Mouse (Mus musculus): ENCODE measurements around the gene Akt3. TPM values are rescaled to one million over a fixed set of nuclear protein-coding genes. Genes with fewer than 3 reads are reported as not detected.

Akt3 gene
- polyA plus RNA-seq, 1 experiment, result 1.0 TPM

- WGBS, result 15% methylated on average over 3 of the region's 3 CpGs
- Histone ChIP-seq H3K27me3 (ENCODE audit: control insufficient read depth, insufficient read depth, low read length) (no peaks in the 10 kb centered on the region), H3K4me3 (ENCODE audit: low read depth, low read length) (no peak overlapping the region), H3K36me3 (ENCODE audit: control insufficient read depth, insufficient read depth, low read length) (no peaks in the 10 kb centered on the region), H3K4me1 (ENCODE audit: control insufficient read depth, insufficient read depth, insufficient read length, low read length) (no peaks in the 10 kb centered on the region), H3K27ac (ENCODE audit: insufficient read depth, low read depth, low read length) (no peak overlapping the region)
- TF ChIP-seq POLR2A (IDR thresholded peaks at IDR 0.05; ENCODE audit: low read depth, low read length) (no peak), CTCF (IDR thresholded peaks at IDR 0.05; ENCODE audit: extremely low read depth, insufficient read length, insufficient replicate concordance, low read depth, low read length) (no peak)
These were observed 69.3 kb downstream of the Akt3 start for GRCm38 (mm10) chr1:177188708-177189107.

DNA sequence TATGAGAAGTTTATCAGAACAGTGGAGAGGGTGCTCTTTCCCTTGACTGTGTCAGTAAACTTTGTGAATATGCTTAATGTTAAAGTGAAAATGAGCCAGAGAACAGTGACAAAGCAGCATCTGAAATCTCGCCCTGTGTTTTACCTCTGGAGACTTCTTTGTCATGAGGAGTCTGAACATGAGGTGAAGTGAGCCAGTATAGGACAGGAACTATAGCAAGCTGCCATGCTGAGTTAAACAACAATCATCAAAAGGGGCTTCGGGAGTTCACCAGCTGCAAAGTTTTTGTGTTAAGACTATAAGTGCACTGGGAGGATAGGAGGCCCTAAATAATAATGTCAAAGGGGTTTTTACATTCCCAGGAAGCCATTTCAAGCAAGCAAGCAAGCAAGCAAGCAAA lies 71.3 kb downstream of the Akt3 start:
- H3K36me3 ChIP-seq (ENCODE audit: control insufficient read depth, insufficient read depth, low read length), result no peaks in the 10 kb centered on the region
- no peaks in the 10 kb centered on the region for H3K4me1 ChIP-seq (ENCODE audit: control insufficient read depth, insufficient read depth, insufficient read length, low read length)
- H3K27me3 ChIP-seq (ENCODE audit: control insufficient read depth, insufficient read depth, low read length), result no peaks in the 10 kb centered on the region
- no peak overlapping the region for H3K27ac ChIP-seq (ENCODE audit: insufficient read depth, low read depth, low read length)
- TF ChIP-seq POLR2A (IDR thresholded peaks at IDR 0.05; ENCODE audit: low read depth, low read length) (no peak), CTCF (IDR thresholded peaks at IDR 0.05; ENCODE audit: extremely low read depth, insufficient read length, insufficient replicate concordance, low read depth, low read length) (no peak)
- 74% methylated on average over 2 of the region's 2 CpGs for WGBS
- no peak overlapping the region for H3K4me3 ChIP-seq (ENCODE audit: low read depth, low read length)

GRCm38 (mm10) chr1:177179635-177180034 lies 78.4 kb downstream of the Akt3 start:
- H3K27ac ChIP-seq (ENCODE audit: insufficient read depth, low read depth, low read length), result no peak overlapping the region
- TF ChIP-seq CTCF (IDR thresholded peaks at IDR 0.05; ENCODE audit: extremely low read depth, insufficient read length, insufficient replicate concordance, low read depth, low read length), result no peak
- no peak for TF ChIP-seq POLR2A (IDR thresholded peaks at IDR 0.05; ENCODE audit: low read depth, low read length)
- H3K4me3 ChIP-seq (ENCODE audit: low read depth, low read length), result no peak overlapping the region
- H3K36me3 ChIP-seq (ENCODE audit: control insufficient read depth, insufficient read depth, low read length), result no peaks in the 10 kb centered on the region
- no peaks in the 10 kb centered on the region for H3K27me3 ChIP-seq (ENCODE audit: control insufficient read depth, insufficient read depth, low read length)
- no peaks in the 10 kb centered on the region for H3K4me1 ChIP-seq (ENCODE audit: control insufficient read depth, insufficient read depth, insufficient read length, low read length)
- WGBS, result 74% methylated on average over 2 of the region's 2 CpGs

DNA sequence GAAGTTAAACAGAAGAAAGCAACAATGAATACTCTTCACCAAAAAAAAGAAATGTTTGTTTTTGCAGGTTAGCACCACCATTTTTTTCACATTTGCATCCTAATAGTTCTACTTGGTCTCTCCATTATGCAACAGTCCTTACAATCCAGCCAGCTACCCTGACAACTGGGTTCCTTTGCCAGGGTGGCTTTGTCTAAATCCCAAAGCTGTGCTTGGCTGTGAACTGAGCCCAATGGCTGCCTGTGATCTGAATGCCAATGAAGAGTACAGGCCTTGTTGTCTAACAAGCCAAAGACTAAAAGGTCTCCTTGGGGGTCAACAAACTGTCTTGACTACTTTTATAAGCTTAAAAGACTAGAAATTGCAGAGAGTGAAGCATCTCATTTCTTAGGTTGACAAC lies 82.6 kb downstream of the Akt3 start:
- H3K4me1 ChIP-seq (ENCODE audit: control insufficient read depth, insufficient read depth, insufficient read length, low read length), result no peaks in the 10 kb centered on the region
- H3K27ac ChIP-seq (ENCODE audit: insufficient read depth, low read depth, low read length), result no peak overlapping the region
- H3K4me3 ChIP-seq (ENCODE audit: low read depth, low read length), result no peak overlapping the region
- H3K27me3 ChIP-seq (ENCODE audit: control insufficient read depth, insufficient read depth, low read length), result no peaks in the 10 kb centered on the region
- H3K36me3 ChIP-seq (ENCODE audit: control insufficient read depth, insufficient read depth, low read length), result no peaks in the 10 kb centered on the region
- TF ChIP-seq POLR2A (IDR thresholded peaks at IDR 0.05; ENCODE audit: low read depth, low read length) (no peak), CTCF (IDR thresholded peaks at IDR 0.05; ENCODE audit: extremely low read depth, insufficient read length, insufficient replicate concordance, low read depth, low read length) (no peak)

DNA sequence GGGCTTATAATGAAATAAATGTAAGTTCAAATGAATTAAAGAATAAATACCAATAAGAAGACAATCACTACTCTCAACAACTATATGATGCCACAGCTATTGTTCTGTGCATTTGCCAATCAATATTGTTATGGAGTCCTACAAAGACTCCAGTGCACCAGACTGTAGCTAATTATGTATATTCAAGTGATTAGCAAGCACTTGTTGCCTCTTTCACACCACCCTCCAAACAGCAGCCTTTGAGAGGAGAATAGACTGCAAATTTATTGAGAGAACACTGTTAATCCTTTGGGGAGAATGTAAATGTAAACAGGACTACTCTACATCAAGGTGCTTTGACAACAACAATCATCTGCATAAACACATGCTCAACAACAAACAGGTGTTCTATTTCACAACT lies 86.7 kb downstream of the Akt3 start:
- Histone ChIP-seq H3K27ac (ENCODE audit: insufficient read depth, low read depth, low read length) (no peak overlapping the region), H3K36me3 (ENCODE audit: control insufficient read depth, insufficient read depth, low read length) (no peaks in the 10 kb centered on the region), H3K27me3 (ENCODE audit: control insufficient read depth, insufficient read depth, low read length) (no peaks in the 10 kb centered on the region), H3K4me1 (ENCODE audit: control insufficient read depth, insufficient read depth, insufficient read length, low read length) (no peaks in the 10 kb centered on the region), H3K4me3 (ENCODE audit: low read depth, low read length) (no peak overlapping the region)
- TF ChIP-seq POLR2A (IDR thresholded peaks at IDR 0.05; ENCODE audit: low read depth, low read length) (no peak), CTCF (IDR thresholded peaks at IDR 0.05; ENCODE audit: extremely low read depth, insufficient read length, insufficient replicate concordance, low read depth, low read length) (no peak)

DNA sequence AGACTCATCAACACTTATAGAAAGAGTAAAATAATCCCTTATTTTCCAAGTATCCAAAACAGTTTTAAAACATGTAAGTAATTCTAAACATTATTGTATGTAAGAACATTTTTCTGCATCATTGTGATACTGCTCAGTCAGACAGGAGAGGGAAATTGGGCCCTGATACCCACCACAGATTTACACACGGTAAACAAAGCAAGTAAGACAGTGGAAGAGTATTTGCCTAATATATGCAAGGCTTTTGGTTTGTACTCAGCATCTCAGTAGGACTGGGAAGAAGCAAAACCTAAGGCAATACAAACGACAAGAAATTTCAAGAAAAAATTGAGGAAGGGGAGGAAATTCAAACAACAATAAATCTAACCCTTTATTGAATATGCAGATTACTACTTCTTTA lies 92.2 kb downstream of the Akt3 start:
- Histone ChIP-seq H3K36me3 (ENCODE audit: control insufficient read depth, insufficient read depth, low read length) (no peaks in the 10 kb centered on the region), H3K27ac (ENCODE audit: insufficient read depth, low read depth, low read length) (no peak overlapping the region), H3K4me1 (ENCODE audit: control insufficient read depth, insufficient read depth, insufficient read length, low read length) (no peaks in the 10 kb centered on the region), H3K4me3 (ENCODE audit: low read depth, low read length) (no peak overlapping the region), H3K27me3 (ENCODE audit: control insufficient read depth, insufficient read depth, low read length) (no peaks in the 10 kb centered on the region)
- 56% methylated on average over 2 of the region's 2 CpGs for WGBS
- TF ChIP-seq POLR2A (IDR thresholded peaks at IDR 0.05; ENCODE audit: low read depth, low read length) (no peak), CTCF (IDR thresholded peaks at IDR 0.05; ENCODE audit: extremely low read depth, insufficient read length, insufficient replicate concordance, low read depth, low read length) (no peak)

- Histone ChIP-seq H3K36me3 (ENCODE audit: control insufficient read depth, insufficient read depth, low read length) (no peaks in the 10 kb centered on the region), H3K4me1 (ENCODE audit: control insufficient read depth, insufficient read depth, insufficient read length, low read length) (no peaks in the 10 kb centered on the region), H3K27me3 (ENCODE audit: control insufficient read depth, insufficient read depth, low read length) (no peaks in the 10 kb centered on the region), H3K27ac (ENCODE audit: insufficient read depth, low read depth, low read length) (no peak overlapping the region), H3K4me3 (ENCODE audit: low read depth, low read length) (no peak overlapping the region)
- 79% methylated on average over 2 of the region's 2 CpGs for WGBS
- no peak for TF ChIP-seq POLR2A (IDR thresholded peaks at IDR 0.05; ENCODE audit: low read depth, low read length)
These were observed 92.7 kb downstream of the Akt3 start for GRCm38 (mm10) chr1:177165336-177165735.
